Mouse (Mus musculus) myocyte (in vitro differentiated cells): ENCODE results near the gene Prkacb.

Experiments used
- CEBPB ChIP-seq: IDR thresholded peaks from 2 replicates; pipeline ENCODE4 v1.6.1; 2011; ENCODE audit warnings: mild to moderate bottlenecking, moderate library complexity; ENCODE audit not compliant: poor library complexity, insufficient read depth, severe bottlenecking
- E2F4 ChIP-seq: IDR thresholded peaks from one replicate; pipeline ENCODE4 v1.6.1; 2011; ENCODE audit warnings: mild to moderate bottlenecking, control low read depth, moderate library complexity; ENCODE audit not compliant: insufficient read depth
- MAX ChIP-seq: IDR thresholded peaks from one replicate; pipeline ENCODE4 v1.6.1; 2011; ENCODE audit warnings: low read depth, mild to moderate bottlenecking, control low read depth
- MYOD1 ChIP-seq, 3 experiments: IDR thresholded peaks; one replicate each; pipeline ENCODE4 v1.6.1; 2011; ENCODE audit warnings: control low read depth in 2 of 3, low read depth in 2 of 3, mild to moderate bottlenecking in 2 of 3, moderate library complexity in 1 of 3; ENCODE audit not compliant: insufficient read length in 2 of 3, control insufficient read depth in 1 of 3
- POLR2A ChIP-seq: IDR thresholded peaks from one replicate; pipeline ENCODE4 v1.6.1; 2011; ENCODE audit warnings: low read depth, mild to moderate bottlenecking, control low read depth, moderate library complexity; ENCODE audit not compliant: insufficient read length
- POLR2AphosphoS2 ChIP-seq: IDR thresholded peaks from one replicate; pipeline ENCODE4 v1.6.1; 2011; ENCODE audit warnings: low read depth, control low read depth; ENCODE audit not compliant: insufficient read length
- SRF ChIP-seq: IDR thresholded peaks from one replicate; pipeline ENCODE4 v1.6.1; 2011; ENCODE audit warnings: low read depth; ENCODE audit not compliant: control insufficient read depth, insufficient read length
- TCF12 ChIP-seq: IDR thresholded peaks from one replicate; pipeline ENCODE4 v1.6.1; 2011; ENCODE audit warnings: mild to moderate bottlenecking, control low read depth; ENCODE audit not compliant: poor library complexity, insufficient read depth, severe bottlenecking
- TCF3 ChIP-seq: IDR thresholded peaks from one replicate; pipeline ENCODE4 v1.6.1; 2011; ENCODE audit warnings: low read depth, control low read depth; ENCODE audit not compliant: insufficient read length
- USF1 ChIP-seq: IDR thresholded peaks from one replicate; pipeline ENCODE4 v1.6.1; 2011; ENCODE audit warnings: low read depth, mild to moderate bottlenecking, control low read depth, moderate library complexity

- TF ChIP-seq POLR2AphosphoS2 (no peak), MYOD1 (IDR thresholded peaks at IDR 0.05; ENCODE audit: control insufficient read depth in 1 of 3, insufficient read length in 2 of 3, low read depth in 2 of 3) (no peak), USF1 (no peak), MAX (no peak), SRF (no peak), E2F4 (no peak), POLR2A (no peak), CEBPB (no peak), TCF12 (no peak), TCF3 (no peak)
Measured at GRCm38 (mm10) chr3:146843470-146843869, 30.7 kb upstream of the Prkacb start.
